Mouse (Mus musculus): Measurements from ENCODE around the gene Diaph3. TPM values are rescaled to one million over a fixed set of nuclear protein-coding genes. Genes with fewer than 3 reads are reported as not detected.
A peak's percentile ranks its signal among the peaks of the same experiment; 100 is the strongest.

The Diaph3 gene
- polyA plus RNA-seq, 1 experiment from 2014 or later: 7.4 TPM

- 86% methylated on average over 5 of the region's 5 CpGs for WGBS
Measured at GRCm38 (mm10) chr14:87051187-87051586, 89.8 kb downstream of the Diaph3 start.

GRCm38 (mm10) chr14:87044401-87044806 lies 96.6 kb downstream of the Diaph3 start:
- H3K36me3 ChIP-seq (ENCODE audit: control insufficient read depth, insufficient read depth, low read length): no peaks in the 10 kb centered on the region
- ATAC-seq (ENCODE audit: low FRiP score) (no peak), DNase-seq (ENCODE audit: low spot score, missing footprints) (no peak)

More at GRCm38 (mm10) chr14:87051187-87051586, 89.8 kb downstream of the Diaph3 start:
- H3K4me2 ChIP-seq: no peak overlapping the region
- no peak for ATAC-seq (ENCODE audit: low FRiP score)
- no peaks in the 10 kb centered on the region for H3K4me1 ChIP-seq (ENCODE audit: control insufficient read depth, insufficient read depth, low read length)
- H3K27me3 ChIP-seq (ENCODE audit: control insufficient read depth, insufficient read depth, low read length): no peaks in the 10 kb centered on the region
- no peak overlapping the region for H3K27ac ChIP-seq (ENCODE audit: low read depth, low read length)
- no peaks in the 10 kb centered on the region; the same call in 1 of the 2 replicates for H3K9me3 ChIP-seq (ENCODE audit: control insufficient read depth, low read length)
- no peak for DNase-seq (ENCODE audit: low spot score, missing footprints)
- H3K4me3 ChIP-seq (ENCODE audit: low read depth, low read length): no peak overlapping the region
- no peaks in the 10 kb centered on the region for H3K36me3 ChIP-seq (ENCODE audit: control insufficient read depth, insufficient read depth, low read length)
- H3K9ac ChIP-seq (ENCODE audit: low read length): no peak overlapping the region

DNA sequence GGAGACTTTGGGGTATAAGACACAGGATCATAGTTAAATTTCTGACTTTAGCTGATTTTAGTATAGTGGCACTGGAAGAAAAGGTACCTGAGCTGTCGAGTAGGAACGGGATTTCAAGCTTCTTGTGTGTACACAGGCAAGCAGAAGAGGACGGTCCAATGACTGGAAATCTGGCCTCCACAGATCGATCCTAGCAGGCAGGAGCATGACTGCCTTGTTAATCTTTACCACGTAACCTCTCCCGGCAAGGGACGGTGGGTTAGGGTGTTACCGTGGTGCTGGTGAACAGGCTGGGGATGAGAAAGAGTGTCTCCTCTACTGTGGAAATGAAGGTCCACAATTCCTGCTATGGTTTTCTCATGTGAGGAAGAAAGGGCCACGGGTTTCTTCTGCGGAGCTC lies 120.8 kb downstream of the Diaph3 start:
- Histone ChIP-seq H3K4me2 (no peak overlapping the region), H3K36me3 (ENCODE audit: control insufficient read depth, insufficient read depth, low read length) (no peaks in the 10 kb centered on the region), H3K9me3 (ENCODE audit: control insufficient read depth, low read length) (no peaks in the 10 kb centered on the region), H3K4me1 (ENCODE audit: control insufficient read depth, insufficient read depth, low read length) (no peaks in the 10 kb centered on the region), H3K4me3 (ENCODE audit: low read depth, low read length) (no peak overlapping the region), H3K27ac (ENCODE audit: low read depth, low read length) (no peak overlapping the region), H3K9ac (ENCODE audit: low read length) (no peak overlapping the region), H3K27me3 (ENCODE audit: control insufficient read depth, insufficient read depth, low read length) (no peaks in the 10 kb centered on the region)
- ATAC-seq (ENCODE audit: low FRiP score) (no peak), DNase-seq (ENCODE audit: low spot score, missing footprints) (no peak)
- WGBS: 92% methylated on average over 10 of the region's 10 CpGs

More at GRCm38 (mm10) chr14:87044401-87044806, 96.6 kb downstream of the Diaph3 start:
- H3K4me1 ChIP-seq (ENCODE audit: control insufficient read depth, insufficient read depth, low read length): no peaks in the 10 kb centered on the region
- no peaks in the 10 kb centered on the region for H3K9me3 ChIP-seq (ENCODE audit: control insufficient read depth, low read length)
- H3K9ac ChIP-seq (ENCODE audit: low read length): no peak overlapping the region
- 64% methylated on average over 5 of the region's 5 CpGs for WGBS
- H3K4me3 ChIP-seq (ENCODE audit: low read depth, low read length): no peak overlapping the region
- H3K27me3 ChIP-seq (ENCODE audit: control insufficient read depth, insufficient read depth, low read length): no peaks in the 10 kb centered on the region
- H3K27ac ChIP-seq (ENCODE audit: low read depth, low read length): no peak overlapping the region
- no peak overlapping the region for H3K4me2 ChIP-seq

DNA sequence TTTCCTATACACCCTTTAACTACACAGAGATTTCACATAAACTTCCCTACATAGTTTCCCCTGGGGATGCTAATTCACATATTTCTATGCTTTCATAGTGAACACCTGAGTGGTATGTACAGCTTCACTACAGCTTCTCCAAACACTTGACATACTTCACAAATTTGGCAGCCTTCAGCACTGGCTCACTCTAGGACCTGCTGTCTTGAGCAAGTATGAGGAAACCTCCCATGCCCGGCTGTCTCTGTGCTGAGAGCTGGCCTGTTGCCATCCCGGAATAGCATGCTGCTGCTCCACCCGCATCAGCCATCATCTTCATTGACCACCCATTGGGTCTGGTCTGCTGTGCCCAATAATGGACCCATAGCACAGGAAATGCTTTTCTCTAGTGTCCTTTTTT lies 121.3 kb downstream of the Diaph3 start:
- DNase-seq (ENCODE audit: low spot score, missing footprints): no peak
- ATAC-seq (ENCODE audit: low FRiP score): no peak
- 93% methylated on average over 3 of the region's 3 CpGs for WGBS
- H3K9me3 ChIP-seq (ENCODE audit: control insufficient read depth, low read length): no peaks in the 10 kb centered on the region
- H3K4me2 ChIP-seq: no peak overlapping the region
- no peak overlapping the region for H3K27ac ChIP-seq (ENCODE audit: low read depth, low read length)
- H3K4me1 ChIP-seq (ENCODE audit: control insufficient read depth, insufficient read depth, low read length): no peaks in the 10 kb centered on the region
- H3K27me3 ChIP-seq (ENCODE audit: control insufficient read depth, insufficient read depth, low read length): no peaks in the 10 kb centered on the region
- H3K9ac ChIP-seq (ENCODE audit: low read length): no peak overlapping the region
- no peak overlapping the region for H3K4me3 ChIP-seq (ENCODE audit: low read depth, low read length)
- no peaks in the 10 kb centered on the region for H3K36me3 ChIP-seq (ENCODE audit: control insufficient read depth, insufficient read depth, low read length)

DNA sequence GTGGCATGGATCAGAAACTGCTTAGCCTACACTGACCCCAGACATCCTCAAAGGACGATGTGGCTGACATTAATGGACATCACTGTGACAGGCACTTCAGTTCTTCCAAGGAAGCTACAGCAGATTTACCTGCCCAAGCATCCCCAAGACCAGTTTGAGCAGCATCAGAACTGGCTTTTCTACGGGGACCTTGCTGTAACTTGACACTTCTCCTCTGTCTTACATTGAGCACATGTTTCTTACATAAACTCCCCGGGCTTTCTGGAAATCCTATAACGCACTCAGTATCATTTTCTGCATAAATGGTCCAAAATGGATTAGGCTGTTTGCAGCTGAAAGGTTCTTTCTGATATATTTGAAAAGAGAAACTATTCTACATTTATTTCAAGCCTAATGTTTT lies 143.7 kb downstream of the Diaph3 start:
- Histone ChIP-seq H3K36me3 (ENCODE audit: control insufficient read depth, insufficient read depth, low read length) (no peaks in the 10 kb centered on the region), H3K9ac (ENCODE audit: low read length) (no peak overlapping the region), H3K9me3 (ENCODE audit: control insufficient read depth, low read length) (no peaks in the 10 kb centered on the region), H3K4me3 (ENCODE audit: low read depth, low read length) (no peak overlapping the region), H3K27ac (ENCODE audit: low read depth, low read length) (no peak overlapping the region), H3K4me1 (ENCODE audit: control insufficient read depth, insufficient read depth, low read length) (no peaks in the 10 kb centered on the region), H3K27me3 (ENCODE audit: control insufficient read depth, insufficient read depth, low read length) (no peaks in the 10 kb centered on the region), H3K4me2 (no peak overlapping the region)
- 74% methylated on average over 4 of the region's 4 CpGs for WGBS
- DNase-seq (ENCODE audit: low spot score, missing footprints) (no peak), ATAC-seq (ENCODE audit: low FRiP score) (no peak)

- DNase-seq (ENCODE audit: low spot score, missing footprints) (no peak), ATAC-seq (ENCODE audit: low FRiP score) (peak; percentile 30; the same call in 1 of the 2 replicates)
- H3K9me3 ChIP-seq (ENCODE audit: control insufficient read depth, low read length): no peaks in the 10 kb centered on the region
- WGBS: 55% methylated on average over 1 of the region's 1 CpGs
- H3K4me2 ChIP-seq: no peak overlapping the region
- H3K4me3 ChIP-seq (ENCODE audit: low read depth, low read length): no peak overlapping the region
- H3K27me3 ChIP-seq (ENCODE audit: control insufficient read depth, insufficient read depth, low read length): no peaks in the 10 kb centered on the region
- H3K36me3 ChIP-seq (ENCODE audit: control insufficient read depth, insufficient read depth, low read length): no peaks in the 10 kb centered on the region
- no peaks in the 10 kb centered on the region for H3K4me1 ChIP-seq (ENCODE audit: control insufficient read depth, insufficient read depth, low read length)
- H3K9ac ChIP-seq (ENCODE audit: low read length): no peak overlapping the region
- no peak overlapping the region for H3K27ac ChIP-seq (ENCODE audit: low read depth, low read length)
Measured at GRCm38 (mm10) chr14:86951169-86951568, 189.9 kb downstream of the Diaph3 start.

GRCm38 (mm10) chr14:86937953-86938352 lies 203.1 kb downstream of the Diaph3 start:
- Histone ChIP-seq H3K36me3 (ENCODE audit: control insufficient read depth, insufficient read depth, low read length) (no peaks in the 10 kb centered on the region), H3K9me3 (ENCODE audit: control insufficient read depth, low read length) (no peaks in the 10 kb centered on the region), H3K9ac (ENCODE audit: low read length) (no peak overlapping the region), H3K27me3 (ENCODE audit: control insufficient read depth, insufficient read depth, low read length) (no peaks in the 10 kb centered on the region), H3K27ac (ENCODE audit: low read depth, low read length) (no peak overlapping the region), H3K4me3 (ENCODE audit: low read depth, low read length) (no peak overlapping the region), H3K4me1 (ENCODE audit: control insufficient read depth, insufficient read depth, low read length) (no peaks in the 10 kb centered on the region), H3K4me2 (no peak overlapping the region)
- ATAC-seq (ENCODE audit: low FRiP score) (no peak), DNase-seq (ENCODE audit: low spot score, missing footprints) (no peak)
- whole genome bisulfite sequencing: 94% methylated on average over 2 of the region's 2 CpGs

- Histone ChIP-seq H3K36me3 (ENCODE audit: control insufficient read depth, insufficient read depth, low read length) (no peaks in the 10 kb centered on the region), H3K4me2 (no peak overlapping the region), H3K4me1 (ENCODE audit: control insufficient read depth, insufficient read depth, low read length) (no peaks in the 10 kb centered on the region), H3K27me3 (ENCODE audit: control insufficient read depth, insufficient read depth, low read length) (no peaks in the 10 kb centered on the region), H3K27ac (ENCODE audit: low read depth, low read length) (no peak overlapping the region), H3K9ac (ENCODE audit: low read length) (no peak overlapping the region), H3K4me3 (ENCODE audit: low read depth, low read length) (no peak overlapping the region), H3K9me3 (ENCODE audit: control insufficient read depth, low read length) (no peaks in the 10 kb centered on the region)
- ATAC-seq (ENCODE audit: low FRiP score) (no peak), DNase-seq (ENCODE audit: low spot score, missing footprints) (no peak)
- WGBS: 80% methylated on average over 3 of the region's 3 CpGs
Measured at GRCm38 (mm10) chr14:86936424-86936823, 204.6 kb downstream of the Diaph3 start.

DNA sequence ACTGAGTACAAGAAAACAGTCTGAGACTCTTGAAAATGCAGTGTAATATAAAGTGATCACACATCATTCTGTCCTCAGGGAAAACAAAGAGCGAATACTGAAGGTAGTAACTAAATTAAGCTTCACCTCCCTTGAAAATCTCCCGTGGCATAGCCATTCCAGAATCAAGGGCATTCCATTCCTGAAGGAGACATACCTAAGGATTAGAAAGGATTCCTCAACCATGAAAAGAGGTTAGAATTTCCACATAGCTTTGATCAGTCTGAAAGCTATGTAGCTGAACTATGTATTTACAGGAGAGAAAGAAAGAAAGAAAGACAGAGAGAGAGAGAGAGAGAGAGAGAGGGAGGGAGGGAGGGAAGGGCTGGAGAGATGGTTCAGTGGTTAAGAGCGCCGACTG lies 210.3 kb downstream of the Diaph3 start:
- H3K4me3 ChIP-seq (ENCODE audit: low read depth, low read length): no peak overlapping the region
- no peaks in the 10 kb centered on the region for H3K27me3 ChIP-seq (ENCODE audit: control insufficient read depth, insufficient read depth, low read length)
- H3K27ac ChIP-seq (ENCODE audit: low read depth, low read length): no peak overlapping the region
- H3K4me2 ChIP-seq: no peak overlapping the region
- H3K36me3 ChIP-seq (ENCODE audit: control insufficient read depth, insufficient read depth, low read length): no peaks in the 10 kb centered on the region
- no peak for DNase-seq (ENCODE audit: low spot score, missing footprints)
- no peaks in the 10 kb centered on the region for H3K4me1 ChIP-seq (ENCODE audit: control insufficient read depth, insufficient read depth, low read length)
- H3K9me3 ChIP-seq (ENCODE audit: control insufficient read depth, low read length): no peaks in the 10 kb centered on the region
- WGBS: 81% methylated on average over 4 of the region's 4 CpGs
- ATAC-seq (ENCODE audit: low FRiP score): no peak
- H3K9ac ChIP-seq (ENCODE audit: low read length): no peak overlapping the region

GRCm38 (mm10) chr14:86926827-86927226 lies 214.2 kb downstream of the Diaph3 start:
- H3K4me1 ChIP-seq (ENCODE audit: control insufficient read depth, insufficient read depth, low read length): no peaks in the 10 kb centered on the region
- H3K4me3 ChIP-seq (ENCODE audit: low read depth, low read length): no peak overlapping the region
- H3K36me3 ChIP-seq (ENCODE audit: control insufficient read depth, insufficient read depth, low read length): no peaks in the 10 kb centered on the region
- H3K27ac ChIP-seq (ENCODE audit: low read depth, low read length): no peak overlapping the region
- no peaks in the 10 kb centered on the region for H3K9me3 ChIP-seq (ENCODE audit: control insufficient read depth, low read length)
- no peak for ATAC-seq (ENCODE audit: low FRiP score)
- no peak overlapping the region for H3K9ac ChIP-seq (ENCODE audit: low read length)
- H3K27me3 ChIP-seq (ENCODE audit: control insufficient read depth, insufficient read depth, low read length): no peaks in the 10 kb centered on the region
- WGBS: 49% methylated on average over 7 of the region's 7 CpGs
- peak; percentile 86 for DNase-seq (ENCODE audit: low spot score, missing footprints)
- no peak overlapping the region for H3K4me2 ChIP-seq
